Mouse (Mus musculus) layer of hippocampus, adult 11-12 months (tissue): ENCODE results near the gene Mtmr11.
"Not testable (repeated sequence)": the region's sequence is repeated elsewhere in the genome, so short reads cannot be mapped to it uniquely, and the experiment has no call there.

ENCODE experiments used
- DNase-seq: peaks from one replicate; pipeline ENCODE4 v3.0.0; 2022; ENCODE audit warnings: low spot score

Gene Mtmr11

DNA sequence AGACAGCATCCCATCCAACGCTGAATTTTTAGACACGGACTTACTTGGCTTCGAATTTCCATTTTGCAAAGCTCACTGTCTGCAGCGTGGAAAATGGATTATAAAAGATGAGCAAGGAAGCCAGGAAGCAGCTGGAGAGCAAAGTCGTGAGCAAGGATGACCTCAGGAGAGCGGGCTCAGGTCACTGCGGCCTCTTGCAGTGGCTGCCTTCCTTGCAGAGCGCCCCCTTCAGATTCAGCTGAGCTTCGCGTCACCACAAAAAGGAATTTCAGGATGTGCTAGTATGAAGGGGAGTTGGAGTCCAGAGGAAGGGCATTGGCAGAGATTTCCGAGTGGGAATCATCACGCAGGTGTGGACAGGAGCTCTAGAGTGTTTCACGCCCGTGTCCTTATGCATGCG is 47.4 kb downstream of the Mtmr11 start:
- DNase-seq = no peak

DNA sequence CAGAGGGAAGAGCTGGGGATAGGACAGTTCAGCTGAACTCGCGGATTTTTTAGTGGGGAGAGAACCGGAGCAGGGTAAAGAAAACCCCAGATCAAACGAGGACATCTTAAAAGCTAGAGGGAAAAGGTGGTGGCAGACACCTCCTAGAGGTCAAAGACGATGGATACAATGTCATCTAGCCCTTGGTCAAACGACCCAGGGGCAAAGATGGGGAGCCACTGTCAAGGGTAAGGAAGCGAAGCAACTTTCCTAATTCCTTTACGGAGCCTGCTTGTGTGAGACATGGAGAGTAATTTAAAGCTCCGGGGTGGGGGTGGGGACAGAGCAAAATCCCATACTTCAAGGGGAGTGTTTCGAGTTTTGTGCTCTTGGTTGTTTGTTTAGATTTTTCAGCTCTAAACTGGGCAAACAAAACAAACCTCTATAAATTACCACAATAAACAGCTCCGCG is 57.4 kb downstream of the Mtmr11 start:
- no peak for DNase-seq

DNA sequence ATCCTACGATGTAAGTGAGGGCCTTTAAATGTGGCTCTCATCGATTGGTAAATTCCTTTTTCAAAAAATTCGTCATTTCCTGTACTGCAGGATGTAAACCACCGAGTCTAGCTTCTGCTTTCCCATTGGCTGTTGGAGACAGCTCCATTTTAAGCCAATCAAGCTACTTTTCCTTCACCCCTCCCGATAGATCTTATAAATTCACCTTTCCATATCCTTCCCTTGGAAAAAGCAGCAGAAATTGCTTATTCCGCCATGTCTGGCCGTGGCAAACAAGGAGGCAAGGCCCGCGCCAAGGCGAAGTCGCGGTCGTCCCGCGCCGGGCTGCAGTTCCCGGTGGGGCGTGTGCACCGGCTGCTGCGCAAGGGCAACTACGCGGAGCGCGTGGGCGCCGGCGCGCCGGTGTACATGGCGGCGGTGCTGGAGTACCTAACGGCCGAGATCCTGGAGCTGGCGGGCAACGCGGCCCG is 57.9 kb downstream of the Mtmr11 start, which contains the start of the genes Bola1 and Hist2h2ab:
Bola1 (minus strand) TSS at position 49 of the 470 bp plus-strand sequence.
Hist2h2ab (plus strand) TSS at position 205 of the 470 bp plus-strand sequence.
- DNase-seq = peak; percentile 79

DNA sequence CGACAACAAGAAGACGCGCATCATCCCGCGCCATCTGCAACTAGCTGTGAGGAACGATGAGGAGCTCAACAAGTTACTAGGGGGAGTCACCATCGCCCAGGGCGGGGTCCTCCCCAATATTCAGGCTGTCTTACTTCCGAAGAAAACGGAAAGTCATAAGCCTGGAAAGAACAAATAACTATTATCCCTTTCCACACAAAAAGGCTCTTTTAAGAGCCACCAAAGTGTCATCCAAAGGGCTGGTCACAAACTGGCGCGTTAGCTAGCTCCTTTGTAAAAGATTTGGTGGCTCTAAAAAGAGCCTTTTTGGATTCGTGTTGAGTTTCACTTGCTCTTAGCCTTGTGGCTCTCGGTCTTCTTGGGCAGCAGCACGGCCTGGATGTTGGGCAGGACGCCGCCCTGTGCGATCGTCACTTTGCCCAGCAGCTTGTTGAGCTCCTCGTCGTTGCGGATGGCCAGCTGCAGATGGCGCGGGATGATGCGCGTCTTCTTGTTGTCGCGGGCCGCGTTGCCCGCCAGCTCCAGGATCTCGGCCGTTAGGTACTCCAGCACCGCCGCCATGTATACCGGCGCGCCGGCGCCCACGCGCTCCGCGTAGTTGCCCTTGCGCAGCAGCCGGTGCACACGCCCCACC is 58.4 kb downstream of the Mtmr11 start:
- DNase-seq = not testable (repeated sequence)

DNA sequence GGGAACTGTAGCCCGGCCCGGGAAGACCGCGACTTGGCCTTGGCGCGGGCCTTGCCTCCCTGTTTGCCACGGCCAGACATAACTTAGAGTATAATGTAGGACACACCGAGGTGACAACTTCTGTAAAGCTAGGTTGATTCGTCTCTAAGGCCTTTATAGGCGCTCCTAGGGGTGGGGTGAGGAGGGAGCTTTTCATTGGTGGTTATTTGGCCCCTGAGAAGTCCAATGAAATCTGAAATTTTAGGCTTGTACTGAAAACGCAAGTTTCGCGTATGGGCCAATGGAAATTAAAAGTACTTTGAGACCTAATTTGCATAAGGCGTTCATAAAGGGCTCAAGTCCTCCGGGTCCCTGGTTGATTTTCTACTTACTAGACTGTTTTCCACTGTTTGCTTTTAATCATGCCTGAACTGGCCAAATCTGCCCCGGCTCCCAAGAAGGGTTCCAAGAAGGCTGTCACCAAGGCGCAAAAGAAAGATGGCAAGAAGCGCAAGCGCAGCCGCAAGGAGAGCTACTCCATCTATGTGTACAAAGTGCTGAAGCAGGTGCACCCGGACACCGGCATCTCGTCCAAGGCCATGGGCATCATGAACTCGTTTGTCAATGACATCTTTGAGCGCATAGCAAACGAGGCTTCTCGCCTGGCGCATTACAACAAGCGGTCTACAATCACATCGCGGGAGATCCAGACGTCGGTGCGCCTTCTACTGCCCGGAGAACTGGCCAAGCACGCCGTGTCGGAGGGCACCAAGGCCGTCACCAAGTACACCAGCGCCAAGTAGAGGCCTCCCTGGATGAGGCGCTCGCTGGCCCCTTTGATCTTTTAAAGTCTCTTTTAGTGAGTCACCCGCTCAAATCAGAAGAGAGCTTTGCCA is 59.2 kb downstream of the Mtmr11 start, which contains the start of the genes Hist2h2ac and Hist2h2be:
Hist2h2ac (minus strand) TSS at position 116 of the 875 bp plus-strand sequence.
Hist2h2be (plus strand) TSS at position 355 of the 875 bp plus-strand sequence.
- DNase-seq = peak; percentile 91
